Mouse (Mus musculus) heart, embryonic 16.5 days (tissue): ENCODE measurements around the gene Dgki. TPM values are rescaled to one million over a fixed set of nuclear protein-coding genes. Genes with fewer than 3 reads are reported as not detected.

ENCODE experiments used
- ATAC-seq: fragments of 200-750 bp; cut with Nextera tagmentation; replicated peaks from 2 replicates; pipeline ENCODE4 v1.8.0; 2017; ENCODE audit warnings: moderate number of reproducible peaks; ENCODE audit not compliant: insufficient read depth, low FRiP score; ENCODE audit errors: extremely low read depth
- H3K27ac ChIP-seq: fragments of 300-500 bp; sonication (generic); 2 replicates; pipeline ENCODE4 v1.5.1; 2014; ENCODE audit warnings: mild to moderate bottlenecking, low read length, control low read depth, moderate library complexity
- H3K27me3 ChIP-seq: fragments of 300-500 bp; sonication (generic); 2 replicates; pipeline ENCODE4 v1.6.1; 2014; ENCODE audit warnings: low read length, mixed read lengths; ENCODE audit not compliant: control insufficient read depth, insufficient read depth
- H3K36me3 ChIP-seq: fragments of 300-500 bp; sonication (generic); 2 replicates; pipeline ENCODE4 v1.6.1; 2014; ENCODE audit not compliant: control insufficient read depth, insufficient read depth
- H3K4me1 ChIP-seq: fragments of 300-500 bp; sonication (generic); 2 replicates; pipeline ENCODE4 v1.6.1; 2014; ENCODE audit warnings: low read length, mixed read lengths; ENCODE audit not compliant: control insufficient read depth, insufficient read depth
- H3K4me2 ChIP-seq: fragments of 300-500 bp; sonication (generic); 2 replicates; pipeline ENCODE4 v1.6.1; 2014; ENCODE audit warnings: low read depth, mild to moderate bottlenecking, control low read depth, low read length
- H3K4me3 ChIP-seq: fragments of 300-500 bp; sonication (generic); 2 replicates; pipeline ENCODE4 v1.5.1; 2014; ENCODE audit warnings: mild to moderate bottlenecking, control low read depth, low read length
- H3K9ac ChIP-seq: fragments of 300-500 bp; sonication (generic); 2 replicates; pipeline ENCODE4 v1.6.1; 2014; ENCODE audit warnings: low read length, control low read depth
- H3K9me3 ChIP-seq: fragments of 300-500 bp; sonication (generic); replicated peaks from 2 replicates; pipeline ENCODE4 v1.6.1; 2016; ENCODE audit warnings: low read length; ENCODE audit not compliant: control insufficient read depth
- WGBS: fragments of 180-500 bp; shearing (Covaris S2); extraction: QIAGEN DNeasy Blood & Tissue Kit; methylation state at CpG from one replicate; pipeline ENCODE4 v1.1.7; 2014; 5-methylcytosine and 5-hydroxymethylcytosine counted together
- polyA plus RNA-seq: library from polyadenylated mRNA; unstranded; fragments of >200 nt; fragmentation: Nextera tagmentation; extraction: Ambion mirVana; gene quantifications from 2 replicates; pipeline ENCODE4 v1.2.1, GENCODE M21; 2015

Dgki gene
- polyA plus RNA-seq, 1 experiment from 2014 or later, result 0.47 TPM

DNA sequence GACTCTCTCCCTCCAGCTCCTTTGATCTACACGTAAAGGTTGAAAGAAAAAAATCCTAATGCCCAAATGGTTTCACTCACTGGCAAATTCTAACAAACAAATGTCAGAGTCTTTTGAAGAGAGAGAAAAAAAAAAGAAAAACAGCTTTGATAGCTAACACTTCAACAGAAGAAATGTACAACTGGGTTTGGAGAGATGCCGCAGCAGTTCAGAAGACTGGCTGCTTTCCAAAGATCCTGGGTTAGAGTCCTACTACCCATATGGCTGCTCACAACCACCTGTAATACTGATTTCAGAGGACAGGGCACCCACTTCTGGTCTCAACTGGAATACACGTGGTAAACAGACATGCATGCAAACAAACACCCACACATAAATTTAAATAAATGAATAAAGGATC lies 309.8 kb downstream of the Dgki start:
- no peaks in the 10 kb centered on the region for H3K27me3 ChIP-seq
- ATAC-seq, result no peak
- H3K9ac ChIP-seq, result no peak overlapping the region
- no peaks in the 10 kb centered on the region for H3K9me3 ChIP-seq
- 66% methylated on average over 3 of the region's 3 CpGs for WGBS
- H3K4me3 ChIP-seq, result no peak overlapping the region
- H3K27ac ChIP-seq, result no peak overlapping the region
- H3K36me3 ChIP-seq, result no peaks in the 10 kb centered on the region
- H3K4me2 ChIP-seq, result no peak overlapping the region
- no peaks in the 10 kb centered on the region for H3K4me1 ChIP-seq

GRCm38 (mm10) chr6:36988800-36989199 lies 311.2 kb downstream of the Dgki start:
- ATAC-seq, result no peak
- H3K27me3 ChIP-seq, result no peaks in the 10 kb centered on the region
- WGBS, result 83% methylated on average over 3 of the region's 3 CpGs

DNA sequence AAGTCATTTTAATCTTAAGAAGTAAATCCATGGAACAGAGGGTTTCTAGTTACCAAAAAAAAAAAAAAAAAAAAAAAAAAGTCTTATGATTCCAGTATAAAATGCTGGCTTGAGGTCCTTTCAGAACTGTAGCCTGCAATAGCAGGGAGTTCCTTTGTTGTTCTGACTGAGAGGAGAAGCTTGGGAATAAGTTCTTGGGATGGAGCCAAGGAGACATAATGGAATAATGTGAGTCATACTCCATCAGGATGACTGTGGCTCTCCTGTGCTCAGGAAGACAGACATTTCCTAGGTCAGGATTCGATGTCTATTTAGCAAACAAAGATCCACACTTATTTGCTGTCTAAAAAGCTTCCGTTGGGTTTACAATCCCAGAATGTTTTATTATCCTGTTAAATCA lies 318.3 kb downstream of the Dgki start:
- 51% methylated on average over 2 of the region's 2 CpGs for WGBS
- peak; percentile 65 for ATAC-seq
- Histone ChIP-seq H3K4me1 (no peaks in the 10 kb centered on the region; the same call in 1 of the 2 replicates), H3K9ac (no peak overlapping the region), H3K27ac (peak overlapping the region; percentile 42), H3K4me3 (no peak overlapping the region), H3K9me3 (no peaks in the 10 kb centered on the region), H3K36me3 (no peaks in the 10 kb centered on the region), H3K27me3 (no peaks in the 10 kb centered on the region), H3K4me2 (no peak overlapping the region)

More at GRCm38 (mm10) chr6:36988800-36989199, 311.2 kb downstream of the Dgki start:
- no peak overlapping the region for H3K9ac ChIP-seq
- no peaks in the 10 kb centered on the region for H3K36me3 ChIP-seq
- no peak overlapping the region for H3K27ac ChIP-seq
- no peaks in the 10 kb centered on the region for H3K4me1 ChIP-seq
- no peak overlapping the region for H3K4me3 ChIP-seq
- H3K9me3 ChIP-seq, result no peaks in the 10 kb centered on the region
- no peak overlapping the region for H3K4me2 ChIP-seq

- Histone ChIP-seq H3K4me1 (no peaks in the 10 kb centered on the region; the same call in 1 of the 2 replicates), H3K27ac (no peak overlapping the region), H3K4me3 (no peak overlapping the region), H3K27me3 (no peaks in the 10 kb centered on the region), H3K4me2 (no peak overlapping the region), H3K9me3 (no peaks in the 10 kb centered on the region), H3K9ac (no peak overlapping the region), H3K36me3 (no peaks in the 10 kb centered on the region)
- 55% methylated on average over 5 of the region's 5 CpGs for WGBS
- peak; percentile 41; the same call in 1 of the 2 replicates for ATAC-seq
These were observed 319.5 kb downstream of the Dgki start for GRCm38 (mm10) chr6:36980475-36980874.

GRCm38 (mm10) chr6:36978176-36978575 lies 321.8 kb downstream of the Dgki start:
- 67% methylated on average over 1 of the region's 1 CpGs for WGBS
- no peak overlapping the region for H3K4me3 ChIP-seq
- no peak overlapping the region for H3K4me2 ChIP-seq
- no peaks in the 10 kb centered on the region for H3K27me3 ChIP-seq
- no peak overlapping the region for H3K9ac ChIP-seq
- H3K9me3 ChIP-seq, result no peaks in the 10 kb centered on the region
- no peak overlapping the region; the same call in 1 of the 2 replicates for H3K27ac ChIP-seq
- no peaks in the 10 kb centered on the region for H3K36me3 ChIP-seq
- ATAC-seq, result no peak
- H3K4me1 ChIP-seq, result peaks cover 3% of the 10 kb centered on the region

GRCm38 (mm10) chr6:36973096-36973495 lies 326.9 kb downstream of the Dgki start:
- H3K27me3 ChIP-seq, result no peaks in the 10 kb centered on the region
- no peaks in the 10 kb centered on the region for H3K9me3 ChIP-seq
- WGBS, result 37% methylated on average over 9 of the region's 9 CpGs
- H3K4me3 ChIP-seq, result no peak overlapping the region
- H3K36me3 ChIP-seq, result no peaks in the 10 kb centered on the region
- no peak overlapping the region for H3K4me2 ChIP-seq
- H3K4me1 ChIP-seq, result peaks cover 10% of the 10 kb centered on the region
- ATAC-seq, result no peak
- H3K27ac ChIP-seq, result peak overlapping the region; percentile 34
- H3K9ac ChIP-seq, result no peak overlapping the region

DNA sequence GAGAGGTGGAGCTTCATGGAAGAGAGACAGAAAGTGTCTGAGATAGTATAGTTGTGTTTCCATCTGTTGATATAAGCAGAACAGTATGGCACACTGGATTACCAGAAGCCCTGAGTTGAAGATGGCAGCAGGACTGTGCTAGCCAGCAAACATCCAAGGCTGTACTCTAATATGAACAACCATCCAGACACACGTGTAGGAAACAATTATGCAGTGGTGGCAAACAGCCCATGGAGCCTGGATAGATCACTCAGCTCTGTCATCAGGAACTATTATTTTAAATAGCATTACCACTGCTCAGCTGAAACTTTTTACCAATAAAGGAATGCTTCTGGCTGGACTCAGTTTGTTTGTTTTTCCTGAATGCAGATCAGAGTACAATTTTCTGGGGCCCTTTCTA lies 327.5 kb downstream of the Dgki start:
- no peaks in the 10 kb centered on the region for H3K36me3 ChIP-seq

DNA sequence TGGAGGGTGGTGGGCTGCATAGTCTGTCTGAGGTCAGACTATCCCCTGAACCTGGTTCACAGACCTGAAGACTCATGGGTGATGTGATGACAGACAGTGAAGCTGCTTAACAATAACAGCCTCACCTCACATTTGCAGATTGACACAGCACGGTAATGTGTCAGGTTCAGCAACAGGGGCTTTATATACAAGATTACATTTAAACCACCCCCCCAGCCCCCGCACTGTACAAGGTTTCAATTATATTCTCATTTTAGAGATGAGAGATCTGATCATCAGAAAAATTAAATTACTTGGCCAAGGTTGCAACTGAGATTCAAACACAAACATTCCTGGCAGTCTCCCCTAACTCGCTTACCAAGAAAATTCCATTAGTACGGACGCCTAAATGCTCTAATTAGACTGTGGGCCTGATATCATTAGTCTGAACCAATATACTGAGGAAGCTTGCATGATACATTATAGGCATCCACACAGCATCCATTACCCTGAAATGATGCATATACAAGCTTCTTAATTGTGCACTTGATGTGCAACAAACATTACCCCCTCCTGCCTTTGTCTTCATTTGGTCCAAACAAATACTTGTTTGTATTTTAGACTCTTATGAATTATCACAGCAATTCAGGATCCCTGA lies 330.6 kb downstream of the Dgki start:
- Histone ChIP-seq H3K27me3 (no peaks in the 10 kb centered on the region), H3K4me2 (no peak overlapping the region), H3K4me1 (peaks cover 10% of the 10 kb centered on the region), H3K27ac (no peak overlapping the region), H3K36me3 (no peaks in the 10 kb centered on the region), H3K9ac (no peak overlapping the region), H3K4me3 (no peak overlapping the region), H3K9me3 (no peaks in the 10 kb centered on the region)
- 73% methylated on average over 5 of the region's 5 CpGs for WGBS
- ATAC-seq, result no peak

More for the DNA sequence above, 327.5 kb downstream of the Dgki start:
- no peaks in the 10 kb centered on the region for H3K27me3 ChIP-seq
- no peaks in the 10 kb centered on the region for H3K9me3 ChIP-seq
- no peak overlapping the region for H3K4me2 ChIP-seq
- 15% methylated on average over 1 of the region's 1 CpGs for WGBS
- H3K27ac ChIP-seq, result no peak overlapping the region; the same call in 1 of the 2 replicates
- H3K9ac ChIP-seq, result no peak overlapping the region
- no peak overlapping the region for H3K4me3 ChIP-seq
- peak; percentile 28; the same call in 1 of the 2 replicates for ATAC-seq
- peaks cover 10% of the 10 kb centered on the region for H3K4me1 ChIP-seq

GRCm38 (mm10) chr6:36960658-36961057 lies 339.3 kb downstream of the Dgki start:
- no peaks in the 10 kb centered on the region for H3K9me3 ChIP-seq
- no peaks in the 10 kb centered on the region for H3K36me3 ChIP-seq
- H3K4me1 ChIP-seq, result no peaks in the 10 kb centered on the region
- no peak overlapping the region for H3K9ac ChIP-seq
- no peak overlapping the region for H3K4me2 ChIP-seq
- no peak overlapping the region for H3K4me3 ChIP-seq
- ATAC-seq, result no peak
- H3K27ac ChIP-seq, result no peak overlapping the region
- 92% methylated on average over 4 of the region's 4 CpGs for WGBS
- H3K27me3 ChIP-seq, result no peaks in the 10 kb centered on the region
